Mouse (Mus musculus) olfactory bulb, adult 2 months (tissue): ENCODE data around the gene Pla2g2c. TPM values are rescaled to one million over a fixed set of nuclear protein-coding genes. Genes with fewer than 3 reads are reported as not detected.

ENCODE experiments used
- H3K27ac ChIP-seq: fragments of 200-500 bp; 2 replicates; pipeline ENCODE4 v1.5.1; 2012; ENCODE audit warnings: low read depth, low read length; ENCODE audit not compliant: insufficient read depth
- H3K4me1 ChIP-seq: fragments of 200-500 bp; 2 replicates; pipeline ENCODE4 v1.6.1; 2012; ENCODE audit warnings: low read length; ENCODE audit not compliant: control insufficient read depth, insufficient read depth
- H3K4me3 ChIP-seq: fragments of 200-500 bp; 2 replicates; pipeline ENCODE4 v1.5.1; 2012; ENCODE audit warnings: mild to moderate bottlenecking, low read depth, low read length, moderate library complexity; ENCODE audit not compliant: insufficient read depth
- CTCF ChIP-seq: fragments of 200-500 bp; IDR thresholded peaks from 2 replicates; pipeline ENCODE4 v1.5.1; 2012; ENCODE audit warnings: low read depth, mild to moderate bottlenecking, low read length, moderate library complexity; ENCODE audit not compliant: insufficient read depth
- POLR2A ChIP-seq: fragments of 200-500 bp; IDR thresholded peaks from 2 replicates; pipeline ENCODE4 v1.6.1; 2012; ENCODE audit warnings: mild to moderate bottlenecking, low read depth, low read length, moderate library complexity; ENCODE audit not compliant: insufficient read depth
- WGBS: fragments of 180-500 bp; shearing (Covaris S2); methylation state at CpG from one replicate; pipeline ENCODE4 v1.1.7; 2018; 5-methylcytosine and 5-hydroxymethylcytosine counted together
- polyA plus RNA-seq: library from polyadenylated mRNA; stranded (reverse); fragments of >200 nt; gene quantifications from 2 replicates; pipeline ENCODE4 v1.2.4, GENCODE M21; 2012; ENCODE audit warnings: low replicate concordance; ENCODE audit not compliant: missing spikeins, insufficient read depth, insufficient read length

Pla2g2c gene
- polyA plus RNA-seq, 1 experiment, result not detected

DNA sequence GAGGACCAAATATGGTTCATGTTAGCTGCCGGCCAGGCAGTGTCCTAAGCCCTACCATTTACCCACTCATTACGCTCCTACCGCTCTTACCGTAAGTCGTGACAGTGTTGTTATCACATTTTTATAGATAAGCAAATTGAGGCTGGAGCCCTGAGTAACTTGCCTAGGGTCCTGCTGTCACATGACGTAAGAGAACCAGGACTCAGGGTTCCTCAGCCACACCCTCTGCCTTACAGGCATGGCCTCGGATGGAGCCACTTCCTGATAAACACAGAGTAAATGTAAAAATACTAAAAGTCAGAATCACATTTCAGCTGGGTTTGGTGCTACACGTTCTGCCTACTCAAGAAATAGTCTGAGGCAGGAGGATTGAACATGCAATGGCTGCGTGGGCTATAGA, 29.8 kb downstream of the Pla2g2c start:
- TF ChIP-seq CTCF, result no peak
- TF ChIP-seq POLR2A, result no peak
- no peak overlapping the region for H3K4me3 ChIP-seq
- no peak overlapping the region for H3K27ac ChIP-seq
- H3K4me1 ChIP-seq, result peaks cover 4% of the 10 kb centered on the region; the same call in 1 of the 2 replicates
- WGBS, result 92% methylated on average over 9 of the region's 9 CpGs

DNA sequence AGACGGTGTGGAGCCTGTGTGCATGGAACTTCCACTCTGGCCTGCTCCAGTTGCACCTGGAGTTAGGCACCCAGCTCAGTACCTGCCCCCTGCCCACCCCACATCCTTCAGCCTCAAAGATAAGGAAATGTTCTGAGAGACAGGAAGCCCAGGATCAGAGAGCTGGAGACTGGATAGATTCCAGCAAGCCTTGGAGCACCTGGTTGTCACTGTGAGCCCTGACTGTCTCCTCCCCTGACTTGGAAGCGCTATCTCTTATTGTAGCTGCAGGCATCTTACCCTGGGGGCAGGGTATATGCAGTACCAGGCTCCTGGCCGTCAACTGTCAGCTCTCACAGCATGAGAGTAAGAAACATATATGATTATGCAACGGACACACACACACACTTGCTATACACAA, 30.8 kb downstream of the Pla2g2c start:
- H3K4me1 ChIP-seq, result peaks cover 4% of the 10 kb centered on the region; the same call in 1 of the 2 replicates
- 64% methylated on average over 4 of the region's 4 CpGs for WGBS
- TF ChIP-seq POLR2A, result no peak
- TF ChIP-seq CTCF, result no peak
- no peak overlapping the region for H3K4me3 ChIP-seq
- no peak overlapping the region for H3K27ac ChIP-seq

DNA sequence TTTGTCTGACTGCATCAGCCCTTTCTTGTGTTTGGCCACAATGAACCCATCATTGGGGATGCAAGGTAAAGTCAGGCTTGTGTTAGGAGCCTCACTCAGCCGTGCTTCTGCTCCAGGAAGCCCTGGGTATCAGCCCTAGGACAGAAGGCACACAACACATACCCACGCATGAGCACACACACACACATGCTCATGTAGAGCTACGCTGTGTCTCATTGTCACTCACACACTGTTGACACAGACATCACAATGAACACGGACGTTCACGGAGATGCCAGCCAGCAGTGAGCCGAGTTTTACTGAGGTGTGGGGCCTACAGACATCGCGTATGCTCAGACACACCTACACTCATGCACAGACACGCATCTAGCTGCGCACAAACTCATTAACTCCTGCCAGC, 31.4 kb downstream of the Pla2g2c start:
- Histone ChIP-seq H3K4me3 (no peak overlapping the region), H3K27ac (no peak overlapping the region), H3K4me1 (peaks cover 4% of the 10 kb centered on the region; the same call in 1 of the 2 replicates)
- TF ChIP-seq POLR2A (no peak), CTCF (no peak)
- 85% methylated on average over 11 of the region's 11 CpGs for WGBS

DNA sequence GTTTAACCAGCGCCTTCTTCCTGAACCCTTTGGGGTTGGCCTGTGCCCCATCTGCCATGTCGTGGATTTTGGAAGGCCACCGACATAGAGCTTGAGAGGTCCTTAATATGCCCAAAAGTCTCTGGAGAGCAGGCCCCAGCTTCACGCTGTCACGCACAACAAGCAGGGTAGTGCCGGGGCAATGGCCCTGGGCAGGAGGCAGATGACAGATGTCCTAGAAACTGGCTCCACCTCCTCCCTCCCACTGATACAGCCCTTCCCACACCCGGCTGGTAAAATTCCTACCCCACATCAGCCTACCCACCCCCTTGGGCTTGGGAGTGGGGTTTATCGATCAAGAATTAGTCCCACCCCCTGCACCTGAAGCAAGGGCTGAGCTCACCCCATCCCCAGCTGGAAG, 32.8 kb downstream of the Pla2g2c start, which contains the start of gene Pla2g2f:
Gene Pla2g2f (minus strand): TSS at position 211 of the 400 bp plus-strand sequence.
- TF ChIP-seq POLR2A, result no peak
- TF ChIP-seq CTCF, result no peak
- WGBS, result 91% methylated on average over 8 of the region's 8 CpGs
- H3K4me1 ChIP-seq, result peaks cover 4% of the 10 kb centered on the region; the same call in 1 of the 2 replicates
- no peak within 1 kb of the TSS for H3K4me3 ChIP-seq
- no peak within 1 kb of the TSS for H3K27ac ChIP-seq

DNA sequence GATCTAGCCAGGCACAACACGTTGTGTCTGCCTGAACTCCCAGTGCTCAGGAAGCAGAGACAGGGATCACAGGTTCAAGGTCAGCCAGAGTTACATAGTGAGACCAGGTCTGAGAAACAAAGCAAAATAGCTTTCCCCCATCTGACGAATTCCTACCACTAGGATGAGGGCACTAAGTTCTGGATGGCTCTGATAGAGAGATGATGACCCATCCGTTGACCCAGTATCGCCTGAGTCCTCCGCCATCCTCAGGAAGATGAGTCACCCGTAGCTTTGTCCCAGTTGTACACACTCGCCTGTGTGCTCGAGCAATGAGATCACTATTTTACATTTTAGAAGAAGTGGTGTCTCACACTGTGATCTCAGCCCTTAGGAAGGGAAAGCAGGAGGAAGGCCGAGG, 37.7 kb downstream of the Pla2g2c start:
- WGBS, result 82% methylated on average over 9 of the region's 9 CpGs

DNA sequence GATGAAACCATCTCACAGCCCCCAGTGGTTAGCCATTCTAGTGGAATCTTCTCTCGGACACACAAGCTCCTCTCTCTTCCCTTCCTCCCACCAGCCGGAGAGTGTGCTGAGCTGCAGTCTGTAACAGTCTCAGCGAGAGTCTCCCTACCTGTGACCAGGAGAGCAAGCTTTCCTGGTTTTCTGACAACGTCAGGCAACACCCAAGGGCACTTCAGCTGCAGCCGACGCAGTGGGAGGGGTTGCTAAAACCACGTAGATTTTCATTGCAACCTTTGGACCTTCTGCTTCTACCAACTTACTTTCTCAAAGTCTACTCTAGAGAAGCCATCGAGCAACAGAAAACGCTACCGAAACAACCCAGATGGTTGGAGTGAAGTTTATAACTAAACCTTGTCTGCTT, 47.4 kb downstream of the Pla2g2c start:
- no peaks in the 10 kb centered on the region for H3K4me1 ChIP-seq
- TF ChIP-seq POLR2A (no peak), CTCF (no peak)
- H3K27ac ChIP-seq, result no peak overlapping the region
- WGBS, result 95% methylated on average over 10 of the region's 10 CpGs
- H3K4me3 ChIP-seq, result no peak overlapping the region

More for the DNA sequence above, 37.7 kb downstream of the Pla2g2c start:
- no peak for TF ChIP-seq CTCF
- no peak for TF ChIP-seq POLR2A
- Histone ChIP-seq H3K27ac (no peak overlapping the region), H3K4me1 (no peaks in the 10 kb centered on the region), H3K4me3 (no peak overlapping the region)

DNA sequence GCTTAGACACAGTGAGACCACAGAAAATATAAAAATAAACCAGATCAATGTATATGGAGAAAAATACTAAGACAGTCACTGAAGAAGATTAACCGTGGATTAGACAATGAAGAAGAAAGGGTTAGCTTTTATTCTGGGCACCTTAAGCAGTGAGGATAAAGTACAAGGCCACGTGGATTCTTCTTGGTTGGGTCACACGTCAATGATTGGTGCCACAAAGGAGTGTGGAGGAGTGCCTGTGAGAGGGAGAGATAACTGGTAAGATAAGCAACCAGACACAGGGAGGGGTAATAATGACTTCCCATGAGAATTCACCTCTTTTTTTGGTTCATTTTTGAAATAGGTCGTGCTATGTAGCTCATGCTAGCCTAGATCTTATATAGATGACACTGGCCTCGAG, 47.8 kb downstream of the Pla2g2c start:
- WGBS, result 89% methylated on average over 5 of the region's 5 CpGs
- no peak for TF ChIP-seq CTCF
- no peak overlapping the region for H3K27ac ChIP-seq
- no peak overlapping the region for H3K4me3 ChIP-seq
- peaks cover 3% of the 10 kb centered on the region; the same call in 1 of the 2 replicates for H3K4me1 ChIP-seq

DNA sequence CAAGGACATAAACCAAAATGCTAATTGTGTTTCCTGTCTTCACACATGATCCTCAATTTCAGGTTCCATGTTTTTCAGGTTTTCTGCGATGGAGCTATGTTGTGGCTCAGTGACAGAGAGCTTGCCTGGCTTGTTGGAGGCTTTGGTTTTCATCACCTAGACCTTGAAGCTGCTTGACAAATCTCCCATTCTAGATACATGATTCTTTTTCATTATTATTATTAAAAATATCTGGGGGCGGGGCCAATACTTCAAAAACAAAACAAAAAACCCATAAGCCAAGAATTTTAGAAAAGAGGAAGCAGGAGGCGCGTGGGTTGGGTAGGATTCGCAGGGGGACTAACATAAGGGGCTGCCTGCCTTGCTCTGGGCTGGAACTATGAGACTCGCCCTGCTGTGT, 50.8 kb downstream of the Pla2g2c start, which contains the start of gene Pla2g2d:
Gene Pla2g2d (plus strand): TSS at position 301 of the 400 bp plus-strand sequence.
- TF ChIP-seq POLR2A (no peak), CTCF (no peak)
- Histone ChIP-seq H3K27ac (no peak within 1 kb of the TSS), H3K4me1 (peaks cover 22% of the 10 kb centered on the region), H3K4me3 (no peak within 1 kb of the TSS)
- 86% methylated on average over 6 of the region's 6 CpGs for WGBS

DNA sequence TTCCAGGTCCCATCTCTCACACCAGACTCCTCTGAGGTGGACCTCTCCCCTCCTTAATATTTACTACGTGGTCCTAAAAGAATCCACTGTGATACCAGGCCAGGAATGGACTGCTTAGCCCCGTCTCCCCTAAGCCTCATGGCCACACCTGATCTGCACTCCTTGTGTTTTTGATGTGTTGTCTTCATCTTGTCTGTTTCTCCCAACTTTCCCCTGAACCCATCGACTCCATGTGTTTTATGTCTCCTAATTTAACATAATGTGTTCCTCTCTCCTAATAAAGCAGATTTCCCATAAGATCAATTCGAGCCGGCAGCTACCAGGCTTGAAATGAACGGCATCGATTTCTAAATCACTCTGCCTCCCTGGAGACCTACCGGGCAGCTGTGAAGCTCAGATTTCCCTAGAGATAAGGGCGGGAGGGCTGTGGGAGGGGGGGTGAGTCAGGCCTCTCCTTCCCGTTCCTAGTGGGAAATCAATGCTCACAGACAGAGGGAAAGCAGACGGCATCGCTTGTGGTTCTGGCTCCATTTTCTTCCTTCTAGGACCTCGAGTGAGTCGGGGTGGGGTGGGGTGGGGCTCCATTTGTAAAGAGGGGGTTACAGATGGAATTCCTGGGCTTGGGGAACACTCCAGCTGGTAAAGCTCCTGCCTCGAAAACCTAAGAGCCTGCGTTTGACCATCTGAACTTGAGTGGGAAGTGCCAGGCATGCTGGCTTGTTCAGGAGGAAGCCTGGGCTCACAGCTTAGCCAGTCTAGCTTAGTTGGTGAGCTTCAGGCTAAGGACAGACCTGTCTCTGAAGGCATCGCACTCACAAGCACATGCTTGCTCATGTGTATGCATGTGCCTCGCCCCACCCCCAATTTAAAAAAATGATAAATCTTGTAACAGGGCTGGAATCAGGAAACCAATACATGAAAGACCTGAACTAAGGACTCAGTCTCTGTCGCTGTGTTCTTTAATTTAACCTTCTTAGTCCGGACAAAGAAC, 53.1 kb downstream of the Pla2g2c start:
- 46% methylated on average over 20 of the region's 20 CpGs for WGBS
- Histone ChIP-seq H3K4me1 (peaks cover 30% of the 10 kb centered on the region), H3K4me3 (no peak overlapping the region), H3K27ac (no peak overlapping the region)
- no peak for TF ChIP-seq POLR2A
- no peak for TF ChIP-seq CTCF

DNA sequence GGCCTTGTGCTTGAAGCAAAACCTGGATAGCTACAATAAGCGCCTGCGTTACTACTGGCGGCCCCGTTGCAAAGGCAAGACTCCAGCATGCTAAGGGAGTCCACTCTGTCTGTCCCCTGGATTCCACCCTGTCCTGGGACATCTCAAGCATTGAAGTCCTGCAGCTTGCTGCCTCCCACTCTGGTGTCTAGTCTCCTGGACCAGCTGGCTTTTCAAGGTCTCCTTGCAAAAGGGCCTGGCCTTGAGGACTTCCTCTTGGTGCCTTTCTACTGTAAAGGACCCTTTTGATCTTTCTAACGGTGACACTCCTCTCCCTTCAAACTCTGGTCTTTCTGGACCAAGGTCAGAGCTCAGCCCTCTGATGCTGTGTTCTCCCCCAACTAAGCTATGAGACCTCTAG, 55.7 kb downstream of the Pla2g2c start:
- Histone ChIP-seq H3K4me3 (no peak overlapping the region), H3K4me1 (peaks cover 37% of the 10 kb centered on the region), H3K27ac (no peak overlapping the region)
- 97% methylated on average over 5 of the region's 5 CpGs for WGBS
- TF ChIP-seq POLR2A, result no peak
- no peak for TF ChIP-seq CTCF
